Mouse (Mus musculus) thymus, postnatal 14 days (tissue): Measurements from ENCODE around the gene Polr2m.

ENCODE experiments used
- DNase-seq: peaks from one replicate; pipeline ENCODE4 v3.0.0; 2021

Polr2m gene

GRCm38 (mm10) chr9:71466111-71466510 lies 19.6 kb downstream of the Polr2m start:
- DNase-seq, result peak; percentile 9

- DNase-seq, result no peak
These were observed 22.6 kb downstream of the Polr2m start for GRCm38 (mm10) chr9:71463072-71463667.

GRCm38 (mm10) chr9:71456738-71457137 lies 29.0 kb downstream of the Polr2m start:
- DNase-seq, result no peak

GRCm38 (mm10) chr9:71453917-71454316 lies 31.8 kb downstream of the Polr2m start:
- DNase-seq, result no peak

GRCm38 (mm10) chr9:71453352-71453751 lies 32.4 kb downstream of the Polr2m start:
- DNase-seq, result no peak

- DNase-seq, result no peak
These were observed 35.1 kb downstream of the Polr2m start for GRCm38 (mm10) chr9:71450626-71451025.

GRCm38 (mm10) chr9:71447573-71447972 lies 38.2 kb downstream of the Polr2m start:
- DNase-seq, result no peak

GRCm38 (mm10) chr9:71445308-71445707 lies 40.4 kb downstream of the Polr2m start:
- DNase-seq, result no peak

- DNase-seq, result no peak
These were observed 47.6 kb downstream of the Polr2m start for GRCm38 (mm10) chr9:71438146-71438545.
